Mouse (Mus musculus): ENCODE measurements around the gene Syce2.

Gene Syce2

DNA sequence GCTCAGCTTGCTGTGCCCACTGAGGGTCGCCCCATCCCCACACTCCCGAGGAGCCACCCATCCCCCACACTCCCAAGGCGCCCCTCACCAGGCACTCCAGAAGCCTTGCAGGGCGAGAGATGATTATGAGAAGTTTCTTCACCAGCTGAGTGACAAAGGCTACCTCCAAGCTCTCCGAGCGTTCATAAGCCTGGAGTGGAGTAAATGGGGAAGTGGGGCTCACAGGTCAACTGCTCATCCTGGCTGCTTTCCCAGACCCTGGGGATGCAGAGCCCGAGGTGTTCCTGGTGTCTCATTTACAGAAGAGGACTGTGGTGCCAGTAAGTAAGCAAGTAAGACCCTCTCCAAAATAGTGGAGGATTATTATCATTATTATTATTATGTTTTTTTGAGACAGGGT lies 53.6 kb downstream of the Syce2 start:
- DNase-seq (ENCODE audit: extremely low read depth, insufficient read length, low spot score): no peak

DNA sequence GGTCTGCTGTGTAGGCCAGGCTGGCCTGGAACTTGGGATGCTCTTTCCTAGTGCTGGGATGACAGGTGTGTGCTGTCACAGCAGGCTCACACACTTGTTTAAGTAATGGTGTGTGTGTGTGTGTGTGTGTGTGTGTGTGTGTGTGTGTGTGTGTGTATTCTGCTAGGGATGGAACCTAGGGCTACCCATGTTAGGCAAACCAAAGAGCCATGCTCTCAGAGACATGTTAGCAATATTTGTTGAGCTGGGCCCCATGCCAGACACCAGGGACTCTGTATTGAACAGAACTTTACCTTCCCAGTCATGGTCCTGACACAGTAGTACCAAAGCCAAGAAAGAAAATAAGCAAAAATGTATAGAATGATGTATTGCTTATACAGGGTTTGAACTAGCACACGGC lies 55.6 kb downstream of the Syce2 start:
- no peak for DNase-seq (ENCODE audit: extremely low read depth, insufficient read length, low spot score)

- peak; percentile 56 for DNase-seq (ENCODE audit: extremely low read depth, insufficient read length, low spot score)
Observed at GRCm38 (mm10) chr8:84928456-84929306, 56.8 kb downstream of the Syce2 start.

DNA sequence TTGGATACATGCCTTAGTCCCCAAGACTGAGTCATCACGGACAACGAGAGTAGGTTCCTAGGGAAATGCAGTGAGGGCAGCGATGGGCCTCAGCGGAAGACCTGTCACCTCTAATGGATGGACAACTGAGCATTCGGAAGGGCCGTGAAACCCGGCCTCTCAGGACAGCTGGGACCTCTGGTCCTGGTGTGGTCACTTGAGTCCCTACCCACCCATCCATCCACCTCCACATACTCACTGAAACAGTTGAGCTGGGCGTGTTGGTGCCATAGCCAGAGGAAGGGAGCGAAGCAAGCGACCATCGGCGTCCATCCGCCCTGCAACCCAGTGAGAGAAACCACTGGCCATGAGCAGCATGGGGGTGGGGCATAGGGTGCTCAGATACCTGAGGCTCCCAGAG lies 58.7 kb downstream of the Syce2 start:
- DNase-seq (ENCODE audit: extremely low read depth, insufficient read length, low spot score): no peak

DNA sequence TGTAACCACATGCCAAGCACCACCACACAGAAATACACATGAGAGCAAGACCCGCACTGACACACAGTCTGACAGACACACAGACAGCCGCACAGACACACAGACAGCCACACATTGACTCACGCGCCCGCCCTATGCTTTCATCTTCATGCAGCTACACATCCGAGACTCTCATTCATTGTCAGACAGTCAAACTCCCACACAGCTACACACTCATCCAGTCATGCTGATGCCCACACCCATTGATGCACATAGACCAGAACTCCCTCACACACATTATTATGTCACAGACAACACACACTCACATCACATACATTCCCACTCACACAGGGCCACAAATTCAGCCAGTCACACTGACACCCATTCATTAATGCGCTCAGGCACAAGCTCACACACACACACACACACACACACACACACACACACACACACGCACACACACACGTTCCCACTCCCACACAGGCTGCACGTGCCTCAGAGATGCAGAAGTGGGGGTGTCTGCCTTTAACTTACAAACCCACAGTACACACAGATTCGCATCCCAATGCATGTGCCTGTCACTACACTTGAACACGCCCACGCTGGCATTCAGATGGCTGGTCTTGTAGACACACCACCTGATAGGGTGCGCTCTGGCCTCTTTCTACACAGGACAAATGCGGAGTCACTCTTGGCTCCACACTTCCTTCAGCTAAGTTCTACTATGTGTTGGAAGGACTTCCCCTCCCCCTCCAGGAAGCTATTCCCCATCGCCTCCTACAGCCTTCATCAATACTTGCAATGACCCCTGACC lies 62.1 kb downstream of the Syce2 start:
- DNase-seq (ENCODE audit: extremely low read depth, insufficient read length, low spot score): no peak

DNA sequence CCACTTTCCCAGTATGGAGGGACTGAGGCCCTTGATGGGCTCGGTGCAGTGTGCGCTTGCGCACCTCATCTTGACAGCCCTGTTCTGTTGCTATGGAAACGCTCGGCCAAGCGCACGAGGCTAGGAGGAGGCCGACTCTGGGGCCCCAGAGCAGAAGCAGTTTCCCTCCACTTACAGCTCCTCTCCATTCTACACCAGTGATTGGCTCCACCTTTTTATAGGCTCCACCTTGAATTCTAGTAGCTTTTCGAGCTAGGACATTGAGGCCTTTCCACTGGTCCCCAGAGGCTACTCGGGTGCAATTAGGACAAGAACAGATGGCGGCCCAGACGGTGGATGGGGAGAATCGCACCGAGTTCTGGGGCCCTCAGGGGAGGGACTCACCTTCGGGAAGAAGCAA lies 62.9 kb downstream of the Syce2 start:
- DNase-seq (ENCODE audit: extremely low read depth, insufficient read length, low spot score): no peak

DNA sequence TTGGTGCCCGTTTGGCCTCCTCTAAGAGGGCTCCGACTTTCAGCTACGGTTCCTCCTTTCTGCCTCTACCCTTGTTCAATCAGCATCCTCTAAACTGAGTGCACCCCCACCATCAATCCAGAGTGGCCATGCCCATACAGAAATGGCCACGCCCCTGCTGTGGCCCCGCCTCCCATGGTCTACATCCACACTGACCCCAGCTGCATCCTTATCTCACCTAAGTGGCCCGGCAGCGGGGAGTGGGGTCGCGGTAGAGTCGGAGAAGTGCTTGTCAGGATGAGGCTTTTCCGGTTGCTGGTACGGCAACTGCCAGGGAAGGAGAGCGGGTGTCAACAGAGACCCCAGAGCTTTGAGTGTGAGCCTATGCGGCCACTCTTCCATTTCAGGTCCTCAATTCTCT lies 63.6 kb downstream of the Syce2 start:
- DNase-seq (ENCODE audit: extremely low read depth, insufficient read length, low spot score): no peak

- no peak for DNase-seq (ENCODE audit: extremely low read depth, insufficient read length, low spot score)
Observed at GRCm38 (mm10) chr8:84936041-84936961, 64.4 kb downstream of the Syce2 start.

DNA sequence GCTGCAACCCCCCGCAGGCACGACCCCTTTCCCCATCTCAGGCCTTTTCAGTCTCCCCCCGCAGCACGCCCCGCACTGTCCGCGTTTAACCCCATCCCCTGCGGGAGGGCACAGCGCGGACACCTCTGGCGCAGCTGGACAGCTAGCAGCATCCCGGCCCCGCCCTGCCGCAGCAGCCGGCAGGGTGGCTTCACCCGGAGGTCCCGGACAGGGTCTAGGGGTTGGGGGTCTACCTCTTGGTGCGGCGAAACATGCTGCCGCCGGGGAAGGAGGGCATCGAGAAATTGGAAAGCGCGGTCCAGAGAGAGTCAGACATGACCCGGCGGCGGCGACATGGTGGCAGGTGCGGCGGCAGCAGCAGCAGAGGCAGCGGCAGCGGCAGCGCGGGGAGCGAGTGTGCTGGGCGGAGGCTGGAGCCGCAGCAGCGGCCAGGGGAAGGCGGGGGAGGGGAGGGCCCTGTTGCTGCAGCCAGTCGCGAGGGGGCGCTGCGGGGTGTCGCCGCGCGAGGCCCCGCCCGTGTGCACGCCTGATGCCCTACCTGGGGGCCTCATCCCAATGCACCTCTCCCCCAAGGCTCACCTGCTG lies 65.1 kb downstream of the Syce2 start, which contains the start of gene Mast1:
Mast1 (minus strand) TSS at position 398 of the 585 bp plus-strand sequence.
- no peak for DNase-seq (ENCODE audit: extremely low read depth, insufficient read length, low spot score)
